ENCODE assay signal across 15 mouse cellular contexts in genomic region chr2:20776171-20776704, GRCm38 (mm10).
DNase-seq lines count a peak whose midpoint lies in the region; ATAC-seq lines count a peak whose summit lies in the region.
"Had no signal": no experiment of that assay in that cellular context is flagged by ENCODE, and none has a peak within 500 bp of the region (broad histone marks: within the 10 kb centered on the region; RNA-seq: fewer than 3 reads in every experiment).

No protein-coding gene starts in this region.

- intact Hi-C loops in gastrocnemius, postnatal 14 days (cut with DNase I; ENCODE audit: low total_unique reads) = loop anchor here (10.0 kb wide), 2 partner anchors 111 to 501 kb away; no protein-coding TSS in a partner anchor

- H3K9me3 ChIP-seq in liver, embryonic 13.5 days (replicated peaks) = no peaks in the 10 kb centered on the region
- H3K9me3 ChIP-seq in forebrain, embryonic 11.5 days (ENCODE audit: control insufficient read depth, low read length) = no peaks in the 10 kb centered on the region
- H3K9me3 ChIP-seq: hindbrain, embryonic 10.5 days had no signal

- peak; percentile 56 to 84 for DNase-seq in adrenal gland, adult (ENCODE audit: inconsistent age in 2 of 2, low spot score in 1 of 2)
- no peak for DNase-seq in adrenal gland, adult 18-20 months (ENCODE audit: low spot score in 2 of 2)
- peak; percentile 9 for DNase-seq in ovary, adult 18-20 months (ENCODE audit: low spot score)
- DNase-seq in ovary, postnatal 14 days (ENCODE audit: low spot score) = no peak
- DNase-seq in liver, embryonic 13.5 days = no peak
- no peak for DNase-seq in gastrocnemius, postnatal 14 days
- no peak for DNase-seq in forebrain, embryonic 11.5 days (ENCODE audit: low spot score)
- no peak for DNase-seq in right cerebral cortex, postnatal 25 days
- DNase-seq: cerebellum, adult 8-10 months; gastrocnemius, postnatal 10 days; layer of hippocampus, postnatal 36 days; lung, postnatal 36 days; thymus, postnatal 25 days had no signal

- H3K27ac ChIP-seq in liver, embryonic 13.5 days = no peak overlapping the region
- H3K27ac ChIP-seq in forebrain, embryonic 11.5 days (ENCODE audit: low read depth, low read length) = no peak overlapping the region
- H3K27ac ChIP-seq: hindbrain, embryonic 10.5 days; liver, embryonic 14.5 days had no signal

- peak; percentile 41; the same call in 1 of the 2 replicates for ATAC-seq in liver, embryonic 13.5 days (ENCODE audit: low read depth)
- no peak for ATAC-seq in forebrain, embryonic 11.5 days (replicated peaks; ENCODE audit: low FRiP score)

- no peak overlapping the region for H3K4me2 ChIP-seq in liver, embryonic 13.5 days
- no peak overlapping the region for H3K4me2 ChIP-seq in forebrain, embryonic 11.5 days (ENCODE audit: low read depth, low read length, severe bottlenecking)

- H3K27me3 ChIP-seq in liver, embryonic 13.5 days = no peaks in the 10 kb centered on the region
- H3K27me3 ChIP-seq in forebrain, embryonic 11.5 days (ENCODE audit: control insufficient read depth, insufficient read depth, low read length) = no peaks in the 10 kb centered on the region

- H3K4me1 ChIP-seq in liver, embryonic 13.5 days (replicated peaks) = no peaks in the 10 kb centered on the region
- 0 out of 2 replicates have a peak, but pooled peaks cover 2% of the 10 kb centered on the region for H3K4me1 ChIP-seq in forebrain, embryonic 11.5 days (replicated peaks; ENCODE audit: control insufficient read depth, insufficient read depth, low read length)

- no peak overlapping the region for H3K9ac ChIP-seq in liver, embryonic 13.5 days
- H3K9ac ChIP-seq in forebrain, embryonic 11.5 days (ENCODE audit: low read length) = no peak overlapping the region
- H3K9ac ChIP-seq: liver, embryonic 14.5 days had no signal

- H3K4me3 ChIP-seq in liver, embryonic 13.5 days (replicated peaks) = no peak overlapping the region
- no peak overlapping the region for H3K4me3 ChIP-seq in forebrain, embryonic 11.5 days (ENCODE audit: low read depth, low read length)
- H3K4me3 ChIP-seq: hindbrain, embryonic 10.5 days had no signal

- whole genome bisulfite sequencing in liver, embryonic 13.5 days (ENCODE audit: insufficient replicate concordance) = 48% methylated on average over 6 of the region's 6 CpGs
- 92% methylated on average over 6 of the region's 6 CpGs for WGBS in forebrain, embryonic 11.5 days

- H3K36me3 ChIP-seq in liver, embryonic 13.5 days = no peaks in the 10 kb centered on the region
- no peaks in the 10 kb centered on the region for H3K36me3 ChIP-seq in forebrain, embryonic 11.5 days (ENCODE audit: control insufficient read depth, insufficient read depth, low read length)
- H3K36me3 ChIP-seq: hindbrain, embryonic 10.5 days had no signal

Comparison
In these comparisons a context has a peak if more than half of its experiments do, and no peak if none do; other contexts are left out.
1. DNase-seq: peak in adrenal gland, adult (2 of 2) and ovary, adult 18-20 months (single experiment); none in adrenal gland, adult 18-20 months (0 of 2), ovary, postnatal 14 days (single experiment), liver, embryonic 13.5 days (single experiment), gastrocnemius, postnatal 14 days (single experiment), forebrain, embryonic 11.5 days (single experiment) and right cerebral cortex, postnatal 25 days (single experiment).